Mouse (Mus musculus) neural tube, embryonic 12.5 days (tissue): ENCODE data around the gene Gm20388. TPM values are rescaled to one million over a fixed set of nuclear protein-coding genes. Genes with fewer than 3 reads are reported as not detected.

Source experiments
- ATAC-seq: fragments of 200-750 bp; cut with Nextera tagmentation; 2 replicates; pipeline ENCODE4 v1.8.0; 2017; ENCODE audit warnings: low read depth, mild to moderate bottlenecking, moderate TSS enrichment, moderate library complexity; ENCODE audit not compliant: low FRiP score
- H3K27ac ChIP-seq: fragments of 300-500 bp; sonication (generic); 2 replicates; pipeline ENCODE4 v1.5.1; 2016
- H3K27me3 ChIP-seq: fragments of 300-500 bp; sonication (generic); replicated peaks from 2 replicates; pipeline ENCODE4 v1.6.1; 2016; ENCODE audit warnings: mild to moderate bottlenecking
- H3K36me3 ChIP-seq: fragments of 300-500 bp; sonication (generic); 2 replicates; pipeline ENCODE4 v1.6.1; 2016; ENCODE audit warnings: mild to moderate bottlenecking
- H3K4me1 ChIP-seq: fragments of 300-500 bp; sonication (generic); 2 replicates; pipeline ENCODE4 v1.6.1; 2016
- H3K4me2 ChIP-seq: fragments of 300-500 bp; sonication (generic); replicated peaks from 2 replicates; pipeline ENCODE4 v1.6.1; 2016; ENCODE audit warnings: mild to moderate bottlenecking
- H3K4me3 ChIP-seq: fragments of 300-500 bp; sonication (generic); 2 replicates; pipeline ENCODE4 v1.5.1; 2016
- H3K9ac ChIP-seq: fragments of 300-500 bp; sonication (generic); 2 replicates; pipeline ENCODE4 v1.6.1; 2016; ENCODE audit warnings: mild to moderate bottlenecking
- H3K9me3 ChIP-seq: fragments of 300-500 bp; sonication (generic); 2 replicates; pipeline ENCODE4 v1.6.1; 2016; ENCODE audit warnings: mild to moderate bottlenecking
- WGBS: fragments of 180-500 bp; shearing (Covaris S2); methylation state at CpG from one replicate; pipeline ENCODE4 v1.1.7; 2016; 5-methylcytosine and 5-hydroxymethylcytosine counted together
- polyA plus RNA-seq: library from polyadenylated mRNA; unstranded; fragments of >200 nt; fragmentation: Nextera tagmentation; extraction: Ambion mirVana; gene quantifications from 2 replicates; pipeline ENCODE4 v1.2.1, GENCODE M21; 2016

Gm20388 gene
- polyA plus RNA-seq, 1 experiment from 2014 or later, result not detected

- no peaks in the 10 kb centered on the region for H3K9me3 ChIP-seq
- no peak overlapping the region for H3K4me2 ChIP-seq
- no peaks in the 10 kb centered on the region for H3K4me1 ChIP-seq
- H3K36me3 ChIP-seq, result no peaks in the 10 kb centered on the region
- 72% methylated on average over 12 of the region's 12 CpGs for WGBS
- H3K27ac ChIP-seq, result no peak overlapping the region
- H3K4me3 ChIP-seq, result no peak overlapping the region
- no peak overlapping the region for H3K9ac ChIP-seq
- H3K27me3 ChIP-seq, result peaks cover 17% of the 10 kb centered on the region; the same call in 1 of the 2 replicates
- ATAC-seq, result no peak
Observed at GRCm38 (mm10) chr8:120996905-120997581, 1086.4 kb downstream of the Gm20388 start.

DNA sequence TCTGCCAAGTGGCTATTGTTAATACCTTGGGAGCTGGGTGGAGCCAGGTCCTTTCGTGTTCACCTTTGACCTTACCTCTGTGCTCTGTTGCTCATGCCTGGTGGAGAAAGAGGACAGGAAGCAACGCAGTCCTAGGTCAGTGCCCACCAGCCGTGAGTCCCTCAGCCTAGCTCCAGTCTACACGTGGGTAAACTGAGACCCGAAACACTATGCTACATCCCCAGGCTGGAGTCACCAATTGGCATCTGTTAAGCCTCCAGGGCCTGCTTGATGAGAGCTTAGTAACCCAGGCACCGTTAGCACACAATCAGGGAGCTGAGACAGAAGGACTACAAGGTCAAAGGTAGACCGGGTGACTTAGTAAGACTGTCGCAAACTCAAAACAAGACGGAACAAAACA, 1087.3 kb downstream of the Gm20388 start:
- Histone ChIP-seq H3K9ac (no peak overlapping the region), H3K4me2 (no peak overlapping the region), H3K36me3 (no peaks in the 10 kb centered on the region), H3K9me3 (no peaks in the 10 kb centered on the region), H3K27me3 (peaks cover 17% of the 10 kb centered on the region; the same call in 1 of the 2 replicates), H3K4me3 (no peak overlapping the region), H3K27ac (no peak overlapping the region), H3K4me1 (no peaks in the 10 kb centered on the region)
- no peak for ATAC-seq
- WGBS, result 80% methylated on average over 9 of the region's 9 CpGs

- ATAC-seq, result no peak
- Histone ChIP-seq H3K4me3 (no peak overlapping the region), H3K36me3 (no peaks in the 10 kb centered on the region), H3K4me2 (no peak overlapping the region), H3K9ac (no peak overlapping the region), H3K4me1 (no peaks in the 10 kb centered on the region), H3K27ac (no peak overlapping the region), H3K27me3 (peaks cover 11% of the 10 kb centered on the region; the same call in 1 of the 2 replicates), H3K9me3 (no peaks in the 10 kb centered on the region)
- 75% methylated on average over 14 of the region's 14 CpGs for WGBS
Observed at GRCm38 (mm10) chr8:120998966-120999365, 1088.3 kb downstream of the Gm20388 start.

GRCm38 (mm10) chr8:121001951-121002350, 1091.3 kb downstream of the Gm20388 start:
- Histone ChIP-seq H3K9me3 (0 out of 2 replicates have a peak, but pooled peaks cover 6% of the 10 kb centered on the region), H3K4me3 (no peak overlapping the region), H3K27ac (no peak overlapping the region), H3K36me3 (no peaks in the 10 kb centered on the region), H3K4me2 (no peak overlapping the region), H3K4me1 (no peaks in the 10 kb centered on the region), H3K27me3 (0 out of 2 replicates have a peak, but pooled peaks cover 3% of the 10 kb centered on the region), H3K9ac (no peak overlapping the region)
- no peak for ATAC-seq
- WGBS, result 72% methylated on average over 12 of the region's 12 CpGs

DNA sequence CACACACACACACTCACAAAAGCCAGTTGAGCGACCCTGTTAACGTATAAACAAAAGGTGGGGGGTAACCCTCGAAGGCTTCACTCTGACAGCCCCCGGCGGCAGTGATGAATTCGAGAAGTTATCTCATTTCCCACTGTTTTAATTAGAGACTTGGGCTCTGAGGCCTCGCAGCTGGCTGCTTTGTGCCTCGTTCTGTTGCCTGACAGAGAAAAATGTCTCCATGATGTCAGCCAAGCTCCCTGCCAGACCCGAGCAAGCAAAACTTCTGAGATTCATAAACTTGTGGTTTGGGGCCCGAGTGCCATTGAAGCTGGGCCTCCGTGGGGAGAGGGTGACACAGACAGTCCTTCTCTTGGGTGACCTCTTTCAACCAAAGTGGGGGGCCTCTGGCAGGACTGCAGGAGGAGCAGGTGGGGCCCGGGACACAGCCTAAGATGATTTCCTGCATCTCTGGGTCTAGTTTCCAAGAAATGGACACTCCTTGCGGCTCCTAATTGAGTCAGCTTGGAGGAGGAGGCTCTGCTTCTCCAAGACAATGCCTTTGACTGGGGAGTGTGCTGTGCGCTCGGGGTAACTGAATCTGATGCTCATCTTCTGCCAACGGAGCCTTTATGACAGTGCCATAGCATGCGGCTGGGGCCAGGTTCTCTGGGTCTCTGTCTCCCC, 1092.4 kb downstream of the Gm20388 start:
- Histone ChIP-seq H3K4me3 (no peak overlapping the region), H3K36me3 (no peaks in the 10 kb centered on the region), H3K9me3 (0 out of 2 replicates have a peak, but pooled peaks cover 6% of the 10 kb centered on the region), H3K27me3 (no peaks in the 10 kb centered on the region), H3K4me1 (no peaks in the 10 kb centered on the region), H3K9ac (no peak overlapping the region), H3K27ac (no peak overlapping the region), H3K4me2 (no peak overlapping the region)
- WGBS, result 65% methylated on average over 17 of the region's 17 CpGs
- ATAC-seq, result no peak

GRCm38 (mm10) chr8:121003639-121004038, 1093.0 kb downstream of the Gm20388 start:
- no peak for ATAC-seq
- Histone ChIP-seq H3K9ac (no peak overlapping the region), H3K4me1 (no peaks in the 10 kb centered on the region), H3K4me3 (no peak overlapping the region), H3K9me3 (0 out of 2 replicates have a peak, but pooled peaks cover 6% of the 10 kb centered on the region), H3K36me3 (no peaks in the 10 kb centered on the region), H3K27ac (no peak overlapping the region), H3K27me3 (0 out of 2 replicates have a peak, but pooled peaks cover 2% of the 10 kb centered on the region), H3K4me2 (no peak overlapping the region)
- WGBS, result 70% methylated on average over 2 of the region's 2 CpGs

DNA sequence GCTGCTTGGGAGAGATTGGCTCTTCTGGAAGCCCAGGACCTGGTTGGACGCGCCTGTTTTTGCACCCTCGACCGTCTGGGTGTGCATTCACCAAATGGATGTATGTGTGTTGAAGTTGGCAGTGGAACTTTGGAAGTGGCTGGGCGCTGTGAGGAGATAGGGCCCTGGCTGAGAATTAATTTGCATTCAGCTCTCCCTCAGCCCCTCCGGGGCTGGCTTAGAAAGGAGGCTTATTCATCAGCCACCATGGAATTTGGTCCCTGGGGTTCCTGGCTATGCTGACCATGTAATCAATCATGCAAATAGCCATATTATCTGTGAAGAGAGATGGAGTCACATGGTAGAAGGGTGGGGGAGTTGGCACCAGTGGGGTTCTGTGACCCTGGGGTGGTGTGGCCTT, 1102.7 kb downstream of the Gm20388 start:
- no peak for ATAC-seq
- Histone ChIP-seq H3K27me3 (peaks cover 24% of the 10 kb centered on the region; the same call in 1 of the 2 replicates), H3K9me3 (no peaks in the 10 kb centered on the region), H3K9ac (no peak overlapping the region), H3K36me3 (no peaks in the 10 kb centered on the region), H3K27ac (no peak overlapping the region), H3K4me3 (no peak overlapping the region), H3K4me1 (peaks cover 17% of the 10 kb centered on the region; the same call in 1 of the 2 replicates), H3K4me2 (no peak overlapping the region)
- 45% methylated on average over 6 of the region's 6 CpGs for WGBS

DNA sequence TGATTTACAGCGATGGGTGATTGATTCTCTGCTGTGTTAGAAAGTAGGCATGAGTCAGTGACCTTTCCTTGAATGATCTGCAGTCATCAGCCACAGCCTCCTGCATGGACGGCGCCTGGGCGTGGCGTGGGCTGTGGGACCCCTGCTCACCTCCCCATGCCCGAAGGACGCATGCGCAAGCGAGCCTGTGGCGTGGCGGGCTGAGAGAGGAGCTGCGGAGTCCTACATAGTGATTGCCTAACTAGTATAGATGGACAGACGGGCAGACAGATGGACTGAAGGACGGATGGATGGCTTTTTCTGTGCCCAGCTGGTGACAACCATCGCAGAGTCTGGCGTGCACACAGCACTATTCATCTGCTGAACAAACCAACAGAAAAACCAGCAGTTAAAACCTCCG, 1106.0 kb downstream of the Gm20388 start:
- ATAC-seq, result no peak
- peaks cover 20% of the 10 kb centered on the region; the same call in 1 of the 2 replicates for H3K27me3 ChIP-seq
- no peaks in the 10 kb centered on the region for H3K36me3 ChIP-seq
- 83% methylated on average over 17 of the region's 17 CpGs for WGBS
- H3K4me3 ChIP-seq, result no peak overlapping the region
- peaks cover 17% of the 10 kb centered on the region; the same call in 1 of the 2 replicates for H3K4me1 ChIP-seq
- no peak overlapping the region for H3K9ac ChIP-seq
- no peaks in the 10 kb centered on the region for H3K9me3 ChIP-seq
- no peak overlapping the region for H3K27ac ChIP-seq
- H3K4me2 ChIP-seq, result no peak overlapping the region

GRCm38 (mm10) chr8:121018236-121018635, 1107.6 kb downstream of the Gm20388 start:
- no peak overlapping the region for H3K9ac ChIP-seq
- 81% methylated on average over 10 of the region's 10 CpGs for WGBS

GRCm38 (mm10) chr8:121021488-121021887, 1110.8 kb downstream of the Gm20388 start:
- Histone ChIP-seq H3K4me1 (peaks cover 9% of the 10 kb centered on the region; the same call in 1 of the 2 replicates), H3K9me3 (no peaks in the 10 kb centered on the region), H3K36me3 (no peaks in the 10 kb centered on the region), H3K9ac (no peak overlapping the region), H3K4me3 (no peak overlapping the region), H3K27ac (no peak overlapping the region), H3K4me2 (no peak overlapping the region), H3K27me3 (peaks cover 22% of the 10 kb centered on the region; the same call in 1 of the 2 replicates)
- ATAC-seq, result no peak
- 70% methylated on average over 12 of the region's 12 CpGs for WGBS

More at GRCm38 (mm10) chr8:121018236-121018635, 1107.6 kb downstream of the Gm20388 start:
- H3K27me3 ChIP-seq, result peaks cover 20% of the 10 kb centered on the region; the same call in 1 of the 2 replicates
- H3K4me2 ChIP-seq, result no peak overlapping the region
- no peaks in the 10 kb centered on the region for H3K36me3 ChIP-seq
- H3K4me3 ChIP-seq, result no peak overlapping the region
- peaks cover 11% of the 10 kb centered on the region; the same call in 1 of the 2 replicates for H3K4me1 ChIP-seq
- no peaks in the 10 kb centered on the region for H3K9me3 ChIP-seq
- no peak overlapping the region for H3K27ac ChIP-seq
- no peak for ATAC-seq

DNA sequence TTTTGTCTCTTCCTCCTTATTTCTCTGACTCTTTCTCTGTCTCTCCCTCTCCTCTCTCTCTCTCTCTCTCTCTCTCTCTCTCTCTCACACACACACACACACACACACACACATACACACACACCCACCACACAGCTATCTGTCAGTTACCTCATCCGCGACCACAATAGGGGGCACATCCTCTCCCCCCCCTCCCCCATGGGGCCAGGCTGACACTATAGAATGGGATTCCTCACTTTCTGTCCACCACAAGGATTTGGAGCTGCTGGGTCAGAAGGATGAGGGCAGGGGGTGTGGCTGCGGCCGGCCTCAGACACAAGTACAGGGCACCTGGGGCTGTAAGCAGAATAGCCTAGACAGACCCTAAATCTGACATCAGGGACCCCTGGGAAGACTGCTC, 1112.4 kb downstream of the Gm20388 start:
- Histone ChIP-seq H3K4me3 (no peak overlapping the region), H3K9ac (no peak overlapping the region), H3K4me1 (peaks cover 10% of the 10 kb centered on the region; the same call in 1 of the 2 replicates), H3K27me3 (peaks cover 21% of the 10 kb centered on the region; the same call in 1 of the 2 replicates), H3K9me3 (no peaks in the 10 kb centered on the region), H3K27ac (no peak overlapping the region), H3K36me3 (no peaks in the 10 kb centered on the region), H3K4me2 (no peak overlapping the region)
- WGBS, result 84% methylated on average over 4 of the region's 4 CpGs
- ATAC-seq, result no peak

GRCm38 (mm10) chr8:121023736-121024135, 1113.1 kb downstream of the Gm20388 start:
- H3K27me3 ChIP-seq, result peaks cover 21% of the 10 kb centered on the region; the same call in 1 of the 2 replicates
- H3K9me3 ChIP-seq, result no peaks in the 10 kb centered on the region
- no peak for ATAC-seq
- peaks cover 11% of the 10 kb centered on the region; the same call in 1 of the 2 replicates for H3K4me1 ChIP-seq
- H3K36me3 ChIP-seq, result no peaks in the 10 kb centered on the region
- WGBS, result 36% methylated on average over 18 of the region's 18 CpGs
- H3K4me2 ChIP-seq, result no peak overlapping the region
- no peak overlapping the region for H3K27ac ChIP-seq
- H3K4me3 ChIP-seq, result no peak overlapping the region
- H3K9ac ChIP-seq, result no peak overlapping the region
